Mouse (Mus musculus) urinary bladder, adult 18-20 months (tissue): ENCODE data around the gene Olfr1537.

Source experiments
- DNase-seq, 2 experiments: peaks; one replicate each; pipeline ENCODE4 v3.0.0; 2022; ENCODE audit warnings: low spot score in 2 of 2, mixed read lengths in 2 of 2

The Olfr1537 gene

DNA sequence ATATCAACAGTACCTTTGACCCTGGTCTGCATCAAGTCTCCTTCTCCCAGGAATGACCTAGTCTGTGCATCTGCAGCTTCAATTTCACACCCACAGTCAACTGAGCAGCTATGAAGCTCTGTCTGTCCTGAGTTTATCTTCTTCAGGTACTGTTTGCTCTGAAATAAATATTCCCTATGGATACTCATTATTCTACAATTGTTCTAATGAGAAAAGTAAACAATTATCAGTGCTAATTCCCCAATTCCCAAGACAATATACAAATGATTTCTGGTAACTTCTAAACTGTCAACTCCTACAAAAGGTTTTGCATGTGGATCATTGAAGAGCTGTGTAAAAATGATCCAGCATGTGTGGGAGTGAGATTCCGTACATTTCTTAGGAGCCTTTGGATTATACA lies at the start of gene Olfr1537:
TSS of gene Olfr1537 (minus strand) at position 101 of the 400 bp plus-strand sequence.
- DNase-seq = no peak

- DNase-seq = no peak
Measured at GRCm38 (mm10) chr9:39287136-39287535, 37.3 kb upstream of the Olfr1537 start.

DNA sequence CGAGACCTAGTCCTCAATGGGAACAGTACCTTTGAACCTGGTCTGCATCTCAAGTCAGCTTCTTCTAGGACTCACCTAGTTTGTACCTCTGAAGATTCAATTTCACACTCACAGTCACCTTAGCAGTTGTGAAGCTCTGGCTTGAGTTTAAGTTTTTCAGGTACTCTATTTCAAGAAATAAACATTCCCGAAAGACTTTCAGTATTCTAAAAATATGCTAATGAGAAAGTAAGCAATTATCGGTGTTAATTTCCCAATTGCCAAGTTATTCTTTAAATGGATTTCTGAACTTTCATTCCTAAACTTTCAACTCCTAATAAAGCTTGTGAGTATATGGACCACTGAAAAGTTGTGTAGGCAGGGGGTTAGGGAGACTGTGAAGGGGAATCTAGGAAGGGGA lies 26.9 kb upstream of the Olfr1537 start, which contains the start of gene Olfr945:
TSS of gene Olfr945 (minus strand) at position 101 of the 400 bp plus-strand sequence.
- no peak for DNase-seq

GRCm38 (mm10) chr9:39201620-39202019 lies 48.2 kb downstream of the Olfr1537 start, which contains the start of gene Olfr944:
Gene Olfr944, plus strand, starts transcription at chr9:39201920.
- DNase-seq = no peak
